Mouse (Mus musculus): ENCODE data around the gene Cln6.
"Not testable (repeated sequence)": the region's sequence is repeated elsewhere in the genome, so short reads cannot be mapped to it uniquely, and the experiment has no call there.

The Cln6 gene

DNA sequence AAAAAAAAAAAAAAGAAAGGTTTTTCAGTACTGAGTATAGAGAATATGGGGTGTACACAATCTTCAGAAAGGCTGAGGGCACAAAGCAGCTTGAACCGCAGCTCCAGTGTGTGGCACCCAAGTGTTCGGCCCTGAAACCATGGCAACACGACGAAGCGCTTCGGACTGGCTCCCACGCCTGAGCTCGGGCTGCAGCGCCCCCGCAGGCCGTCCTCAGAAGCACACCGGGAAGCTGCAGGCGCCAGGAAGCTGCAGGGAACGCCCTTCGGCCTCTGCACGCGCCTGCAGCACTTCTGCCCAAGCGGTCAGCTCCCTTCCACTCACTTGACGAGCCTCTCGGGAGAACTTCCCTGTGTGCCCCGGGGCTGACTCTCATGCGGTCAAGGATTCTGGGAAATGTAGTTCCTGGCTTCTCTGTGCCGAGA is 9.9 kb upstream of the Cln6 start:
- DNase-seq (ENCODE audit: low read depth, low spot score) = peak; percentile 99

DNA sequence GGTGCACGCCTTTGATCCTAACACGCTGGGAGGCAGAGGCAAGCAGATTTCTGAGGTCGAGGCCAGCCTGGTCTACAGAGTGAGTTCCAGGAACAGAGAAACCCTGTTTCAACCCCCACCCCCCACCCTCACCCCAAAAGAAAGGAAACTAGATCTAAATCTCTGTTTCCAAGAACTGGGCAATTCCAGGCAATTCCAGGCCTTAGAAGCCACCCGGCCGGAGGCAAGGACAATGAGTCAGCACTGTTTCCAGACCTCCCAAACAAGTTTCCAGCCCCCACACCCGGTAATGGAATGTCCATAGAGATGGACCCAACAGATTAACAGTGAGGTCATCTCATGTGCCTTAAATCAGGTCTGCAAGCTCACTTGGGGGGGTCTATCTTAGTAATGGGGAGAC is 8.7 kb upstream of the Cln6 start:
- DNase-seq (ENCODE audit: low read depth, low spot score) = no peak

DNA sequence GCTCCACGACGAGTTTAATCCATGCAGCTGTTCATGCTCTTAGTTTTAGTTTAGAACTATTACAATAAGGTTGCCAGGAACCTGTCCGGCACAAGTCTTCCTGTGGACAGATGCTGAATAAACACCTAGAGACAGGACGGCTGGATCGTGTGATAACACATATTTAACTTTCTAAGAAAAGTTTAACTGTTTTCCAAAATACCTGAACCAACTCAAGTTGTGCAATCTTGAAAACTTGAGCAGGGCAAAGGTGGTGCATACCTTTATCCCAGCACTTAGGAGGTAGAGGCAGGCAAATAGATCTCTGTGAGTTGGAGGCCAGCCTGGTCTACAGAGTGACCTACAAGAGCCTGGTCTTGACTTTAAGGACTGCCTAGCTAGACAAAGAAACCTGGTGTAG is 3.7 kb upstream of the Cln6 start:
- DNase-seq (ENCODE audit: low read depth, low spot score) = no peak

GRCm38 (mm10) chr9:62835705-62836446 is 2.7 kb upstream of the Cln6 start:
- DNase-seq (ENCODE audit: low read depth, low spot score) = no peak

DNA sequence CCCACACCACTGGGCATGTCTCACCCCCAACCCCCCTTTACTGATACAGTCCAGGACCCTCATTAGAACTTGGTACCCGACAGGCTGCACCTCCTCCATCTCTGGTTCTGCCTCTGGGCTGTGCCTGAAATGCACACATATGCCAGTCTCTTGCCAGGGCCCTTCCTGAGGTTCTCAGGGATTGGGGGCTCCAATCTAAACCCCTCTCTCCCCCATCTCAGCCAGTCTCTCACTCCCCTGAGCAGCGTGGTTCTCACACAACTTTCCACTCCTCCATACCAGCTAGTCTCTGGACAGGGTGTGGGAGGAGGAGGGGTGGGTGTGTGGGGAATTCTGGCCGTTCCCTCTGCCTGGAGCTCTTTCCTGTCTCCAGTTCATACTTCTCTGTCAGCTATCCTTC is 974 bp upstream of the Cln6 start:
- DNase-seq (ENCODE audit: low read depth, low spot score) = no peak

DNA sequence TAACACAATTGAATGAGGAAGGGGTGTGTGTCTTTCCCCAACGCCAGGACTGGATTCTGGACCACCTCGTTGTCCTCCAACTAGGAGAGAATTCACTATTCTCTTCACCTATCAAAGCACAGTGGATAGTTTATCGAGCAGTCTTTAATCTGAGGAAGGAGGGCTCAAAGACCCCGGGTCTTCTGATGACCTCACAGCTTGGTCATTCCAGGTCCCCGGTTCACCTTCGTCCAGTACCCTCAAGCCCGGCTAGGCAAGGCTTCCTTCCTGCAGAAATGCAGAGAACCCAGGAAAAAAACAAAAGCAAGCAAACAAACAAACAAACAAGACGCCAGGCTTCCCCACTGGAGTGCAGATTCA is 459 bp upstream of the Cln6 start:
- DNase-seq (ENCODE audit: low read depth, low spot score) = no peak

DNA sequence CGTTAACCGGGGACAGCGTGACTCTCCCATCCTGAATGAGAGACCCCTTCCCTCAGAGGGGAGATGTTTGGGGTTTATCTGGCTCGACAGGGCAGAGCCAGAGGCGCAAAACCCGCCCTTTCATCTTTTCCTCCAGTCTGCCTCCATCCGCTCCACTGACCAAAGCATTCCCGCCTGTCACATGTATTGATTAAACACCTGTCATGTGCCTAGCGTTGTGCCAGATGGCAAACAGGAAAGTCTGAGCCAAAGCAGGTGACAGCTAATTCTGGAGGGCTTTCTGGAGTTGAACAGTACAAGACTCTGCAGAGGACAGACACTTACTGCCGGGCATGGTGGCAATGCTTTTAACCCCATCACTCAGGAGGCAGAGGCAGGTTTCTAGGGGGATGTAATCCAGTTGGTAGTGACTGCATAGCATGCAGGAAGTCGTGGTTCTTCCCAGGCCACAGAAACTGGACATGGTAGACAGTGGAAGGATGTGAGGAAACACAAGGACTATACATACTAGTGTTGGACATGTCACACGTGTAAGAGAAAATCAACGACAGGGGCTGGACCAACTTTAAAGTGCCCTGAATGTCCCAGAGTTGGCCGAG is 686 bp downstream of the Cln6 start:
- peak; percentile 63 for DNase-seq (ENCODE audit: low read depth, low spot score)

GRCm38 (mm10) chr9:62843356-62844024 is 4.9 kb downstream of the Cln6 start:
- no peak for DNase-seq (ENCODE audit: low read depth, low spot score)

- DNase-seq (ENCODE audit: low read depth, low spot score) = no peak
Observed at GRCm38 (mm10) chr9:62844461-62844860, 5.9 kb downstream of the Cln6 start.

DNA sequence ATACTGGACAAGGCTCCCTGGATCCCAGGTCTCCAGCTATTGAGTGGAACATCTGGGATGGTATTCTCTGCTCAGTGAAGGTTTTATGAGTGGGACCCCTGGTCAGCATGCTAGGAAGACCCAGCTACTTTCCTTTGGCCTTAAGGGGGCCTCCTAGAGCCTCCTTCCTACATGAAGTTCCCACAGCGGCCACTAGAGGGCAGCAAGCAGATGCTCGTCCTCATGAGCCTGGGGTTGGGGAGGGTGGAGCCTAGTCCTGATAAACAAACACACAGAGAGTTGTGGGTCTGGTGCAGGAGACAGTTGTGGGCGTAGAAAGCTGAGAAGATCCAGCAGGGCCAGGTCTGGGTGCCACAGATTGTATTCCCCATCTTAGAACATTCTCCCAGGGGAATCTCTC is 9.1 kb downstream of the Cln6 start:
- peak; percentile 94 for DNase-seq (ENCODE audit: low read depth, low spot score)

DNA sequence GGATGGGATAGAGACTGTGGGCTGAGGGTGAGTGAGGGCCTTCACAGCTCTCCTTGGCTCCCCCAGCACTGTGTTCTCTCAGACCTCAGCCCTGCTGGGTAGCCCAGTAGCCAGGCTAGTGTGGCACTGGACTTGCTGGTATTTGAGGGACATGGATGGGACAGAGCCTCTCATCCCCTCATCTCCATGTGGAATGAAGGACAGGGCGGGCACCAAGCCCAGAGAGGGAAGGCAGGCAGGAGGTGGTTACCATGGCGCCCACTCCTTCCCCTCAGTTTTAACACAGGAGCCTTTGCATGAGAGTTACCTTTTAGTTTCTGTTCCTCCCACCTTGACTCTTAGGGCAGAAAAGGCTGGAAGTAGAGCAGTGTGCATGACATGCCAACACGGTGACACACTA is 10.1 kb downstream of the Cln6 start:
- peak; percentile 18 for DNase-seq (ENCODE audit: low read depth, low spot score)

- DNase-seq (ENCODE audit: low read depth, low spot score) = no peak
Observed at GRCm38 (mm10) chr9:62851571-62851970, 13.0 kb downstream of the Cln6 start.

DNA sequence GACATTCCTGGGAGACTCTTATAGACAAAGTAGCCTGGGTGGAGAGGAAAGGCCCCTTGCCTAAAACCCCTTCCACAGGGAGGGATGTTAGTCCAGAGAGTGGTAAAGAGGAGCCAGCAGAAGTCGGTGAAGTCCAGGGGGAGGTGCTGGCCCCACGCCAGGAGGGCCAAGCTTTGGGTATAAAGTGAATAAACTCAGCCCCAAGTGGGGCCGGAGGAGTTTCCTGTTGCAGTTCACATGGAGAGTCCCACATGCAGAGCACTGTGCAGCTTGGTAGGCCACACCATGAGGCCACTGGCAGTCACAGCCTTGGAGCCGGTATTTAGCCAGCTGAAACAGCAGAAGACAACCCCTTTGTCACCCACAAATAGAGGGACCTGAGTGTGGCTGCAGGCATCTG is 15.9 kb downstream of the Cln6 start:
- no peak for DNase-seq (ENCODE audit: low read depth, low spot score)

GRCm38 (mm10) chr9:62857216-62857615 is 18.6 kb downstream of the Cln6 start:
- DNase-seq (ENCODE audit: low read depth, low spot score) = no peak

GRCm38 (mm10) chr9:62857719-62858261 is 19.2 kb downstream of the Cln6 start, which contains the start of gene Calml4:
Gene Calml4, plus strand, starts transcription at chr9:62858080.
- no peak for DNase-seq (ENCODE audit: low read depth, low spot score)

DNA sequence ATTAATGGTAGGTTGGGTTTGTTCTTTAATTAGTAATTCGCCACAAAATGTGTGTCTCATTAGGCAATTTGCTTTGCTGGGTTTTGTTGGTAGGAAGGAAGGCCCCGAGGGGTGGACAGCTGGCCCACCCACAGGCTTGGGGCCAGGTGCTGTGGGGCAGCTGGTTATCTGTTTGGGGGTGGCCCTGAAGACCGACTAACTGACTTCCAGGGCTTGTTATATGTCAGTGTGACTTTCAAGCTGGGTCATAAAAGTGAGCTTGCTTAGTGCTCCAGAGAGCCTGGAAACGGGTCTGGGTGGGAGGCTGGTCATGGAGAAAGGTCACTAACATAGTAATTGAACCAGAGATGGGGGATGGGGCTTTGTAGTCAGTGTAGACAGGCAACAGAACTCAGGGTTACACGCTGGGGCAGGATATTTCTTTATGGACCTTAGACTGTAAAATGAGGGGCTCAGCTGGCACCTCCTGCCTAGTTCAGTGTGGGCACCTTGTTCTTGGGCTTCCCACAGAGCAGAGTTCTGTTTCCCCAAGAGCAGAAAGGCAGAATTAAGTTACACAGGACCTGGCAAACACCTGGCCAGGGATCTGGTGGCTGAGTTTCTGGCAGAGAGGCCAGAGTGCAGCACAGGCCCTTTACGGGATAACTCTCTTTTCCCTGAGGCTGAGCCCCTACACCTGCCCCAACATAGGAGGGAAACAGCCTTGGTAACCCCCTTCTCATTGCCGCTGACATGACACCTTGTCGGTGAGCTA is 19.9 kb downstream of the Cln6 start:
- no peak for DNase-seq (ENCODE audit: low read depth, low spot score)

DNA sequence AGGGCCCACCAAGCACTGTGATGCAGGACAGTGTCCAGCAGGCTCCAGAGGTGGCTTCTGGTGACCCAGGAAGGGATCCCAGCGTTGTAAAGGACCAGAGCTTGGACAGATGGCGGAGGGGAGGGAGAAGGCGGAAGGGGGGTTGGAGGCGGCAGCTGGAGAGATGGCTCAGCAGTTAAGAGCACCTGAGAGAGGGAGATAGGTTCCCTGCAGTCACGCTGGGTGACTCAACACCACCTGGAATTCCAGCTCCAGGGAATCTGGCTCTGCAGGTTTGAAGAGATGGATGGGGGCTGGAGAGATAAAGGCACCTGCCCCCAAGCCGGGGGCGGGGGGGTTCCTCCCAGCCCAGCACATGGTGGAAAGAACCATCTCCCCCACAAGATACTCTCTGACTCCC is 21.5 kb downstream of the Cln6 start:
- not testable (repeated sequence) for DNase-seq (ENCODE audit: low read depth, low spot score)

DNA sequence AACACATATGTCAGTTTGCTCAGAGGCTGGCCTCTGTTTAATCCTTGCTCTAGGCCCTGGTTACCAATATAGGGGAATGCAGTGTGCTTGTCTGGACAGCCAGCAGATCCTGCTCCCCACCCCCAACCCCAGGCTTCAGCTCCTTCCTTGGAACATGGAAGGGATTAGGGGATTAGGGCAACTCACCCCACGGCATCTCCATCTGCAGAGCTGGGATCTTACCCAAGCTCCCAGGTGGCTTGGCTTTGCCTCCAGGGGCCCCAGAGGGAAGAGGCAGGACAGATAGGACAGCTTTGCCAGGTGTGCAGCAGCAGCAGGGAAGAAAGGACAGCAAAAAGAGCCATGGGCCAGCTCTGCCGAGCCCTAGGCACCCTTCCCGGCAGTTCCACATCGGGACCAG is 22.3 kb downstream of the Cln6 start:
- no peak for DNase-seq (ENCODE audit: low read depth, low spot score)

DNA sequence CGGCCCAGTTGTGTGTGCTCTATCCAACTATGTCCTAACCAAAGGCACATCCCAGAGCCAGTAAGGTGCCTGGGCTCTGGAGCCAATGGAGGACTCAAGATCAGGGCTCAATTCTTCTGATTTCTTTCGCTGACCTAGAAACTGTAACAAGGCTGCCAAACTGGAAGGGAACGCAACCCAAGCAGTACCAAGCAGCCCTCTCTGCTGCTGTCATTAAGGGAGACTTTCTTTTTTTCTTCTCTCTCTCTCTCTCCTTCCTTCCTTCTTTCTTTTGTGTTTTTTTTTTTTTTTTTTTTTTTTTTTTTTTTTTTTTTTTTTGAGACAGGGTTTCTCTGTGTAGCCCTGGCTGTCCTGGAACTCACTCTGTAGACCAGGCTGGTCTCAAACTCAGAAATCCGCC is 30.7 kb downstream of the Cln6 start:
- not testable (repeated sequence) for DNase-seq (ENCODE audit: low read depth, low spot score)

GRCm38 (mm10) chr9:62870728-62871127 is 32.1 kb downstream of the Cln6 start:
- no peak for DNase-seq (ENCODE audit: low read depth, low spot score)

DNA sequence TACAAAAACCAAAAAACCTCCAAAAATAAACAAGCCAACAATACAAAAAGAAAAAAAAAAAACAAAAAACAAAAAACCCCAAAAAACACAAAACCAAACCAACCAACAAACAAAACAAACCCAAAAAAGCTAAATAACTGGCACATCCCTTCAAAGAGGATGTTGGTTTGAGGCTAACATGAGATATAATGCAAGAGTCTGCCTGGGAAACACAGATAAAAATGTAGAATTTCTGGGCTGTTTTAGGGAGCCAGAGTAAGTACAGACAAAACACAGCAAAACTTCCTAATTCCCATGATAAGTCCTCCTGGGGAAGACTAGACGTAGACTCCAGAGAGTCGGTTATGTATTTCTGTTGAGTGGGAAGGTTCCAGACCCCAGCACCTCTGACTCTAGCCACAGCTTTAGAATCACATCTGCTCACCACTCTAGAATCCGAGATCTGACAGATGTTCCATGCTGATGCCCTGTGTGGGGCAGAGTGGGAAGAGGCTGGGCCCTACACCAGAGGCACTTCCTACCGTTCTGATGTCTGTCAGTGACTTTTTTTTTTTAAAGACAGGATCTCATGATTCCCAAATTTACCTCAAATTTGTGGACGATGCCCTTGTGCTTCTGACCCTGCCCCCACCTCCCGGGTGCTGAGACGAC is 38.5 kb downstream of the Cln6 start:
- DNase-seq (ENCODE audit: low read depth, low spot score) = no peak
